Mouse (Mus musculus) intestine, postnatal 0 days (tissue): ENCODE data around the gene Acox2. TPM values are rescaled to one million over a fixed set of nuclear protein-coding genes. Genes with fewer than 3 reads are reported as not detected.

Experiments
- ATAC-seq: fragments of 200-750 bp; cut with Nextera tagmentation; 2 replicates; pipeline ENCODE4 v1.8.0; 2017; ENCODE audit warnings: mild to moderate bottlenecking, moderate TSS enrichment, moderate library complexity
- H3K27ac ChIP-seq: fragments of 300-500 bp; sonication (generic); 2 replicates; pipeline ENCODE4 v1.5.1; 2014; ENCODE audit warnings: mild to moderate bottlenecking, low read depth, low read length, moderate library complexity
- H3K27me3 ChIP-seq: fragments of 300-500 bp; sonication (generic); replicated peaks from 2 replicates; pipeline ENCODE4 v1.6.1; 2014; ENCODE audit warnings: low read length, mixed read lengths; ENCODE audit not compliant: control insufficient read depth, insufficient read depth
- H3K36me3 ChIP-seq: fragments of 300-500 bp; sonication (generic); 2 replicates; pipeline ENCODE4 v1.6.1; 2014; ENCODE audit warnings: mild to moderate bottlenecking, moderate library complexity; ENCODE audit not compliant: control insufficient read depth, insufficient read depth
- H3K4me1 ChIP-seq: fragments of 300-500 bp; sonication (generic); replicated peaks from 2 replicates; pipeline ENCODE4 v1.6.1; 2014; ENCODE audit warnings: antibody characterized with exemption, low read length, mixed read lengths; ENCODE audit not compliant: control insufficient read depth, insufficient read depth
- H3K4me2 ChIP-seq: fragments of 300-500 bp; sonication (generic); replicated peaks from 2 replicates; pipeline ENCODE4 v1.6.1; 2014; ENCODE audit warnings: low read depth, mild to moderate bottlenecking, moderate library complexity
- H3K4me3 ChIP-seq: fragments of 300-500 bp; sonication (generic); 2 replicates; pipeline ENCODE4 v1.5.1; 2014; ENCODE audit warnings: low read depth, low read length
- H3K9ac ChIP-seq: fragments of 300-500 bp; sonication (generic); 2 replicates; pipeline ENCODE4 v1.6.1; 2014; ENCODE audit warnings: mild to moderate bottlenecking, low read depth, low read length
- H3K9me3 ChIP-seq: fragments of 300-500 bp; sonication (generic); 2 replicates; pipeline ENCODE4 v1.6.1; 2016; ENCODE audit warnings: mixed run types; ENCODE audit not compliant: control insufficient read depth
- CTCF ChIP-seq: sonication (generic); IDR thresholded peaks from 2 replicates; pipeline ENCODE4 v1.5.1; 2016; ENCODE audit warnings: low read depth, mild to moderate bottlenecking, control low read depth, antibody characterized with exemption, moderate library complexity
- WGBS: fragments of 180-500 bp; shearing (Covaris S2); extraction: QIAGEN DNeasy Blood & Tissue Kit; methylation state at CpG from one replicate; pipeline ENCODE4 v1.1.7; 2014; 5-methylcytosine and 5-hydroxymethylcytosine counted together
- polyA plus RNA-seq: library from polyadenylated mRNA; unstranded; fragments of >200 nt; fragmentation: Nextera tagmentation; extraction: Ambion mirVana; gene quantifications from 2 replicates; pipeline ENCODE4 v1.2.1, GENCODE M21; 2015

Gene Acox2
- polyA plus RNA-seq, 1 experiment from 2014 or later: 9.3 TPM

DNA sequence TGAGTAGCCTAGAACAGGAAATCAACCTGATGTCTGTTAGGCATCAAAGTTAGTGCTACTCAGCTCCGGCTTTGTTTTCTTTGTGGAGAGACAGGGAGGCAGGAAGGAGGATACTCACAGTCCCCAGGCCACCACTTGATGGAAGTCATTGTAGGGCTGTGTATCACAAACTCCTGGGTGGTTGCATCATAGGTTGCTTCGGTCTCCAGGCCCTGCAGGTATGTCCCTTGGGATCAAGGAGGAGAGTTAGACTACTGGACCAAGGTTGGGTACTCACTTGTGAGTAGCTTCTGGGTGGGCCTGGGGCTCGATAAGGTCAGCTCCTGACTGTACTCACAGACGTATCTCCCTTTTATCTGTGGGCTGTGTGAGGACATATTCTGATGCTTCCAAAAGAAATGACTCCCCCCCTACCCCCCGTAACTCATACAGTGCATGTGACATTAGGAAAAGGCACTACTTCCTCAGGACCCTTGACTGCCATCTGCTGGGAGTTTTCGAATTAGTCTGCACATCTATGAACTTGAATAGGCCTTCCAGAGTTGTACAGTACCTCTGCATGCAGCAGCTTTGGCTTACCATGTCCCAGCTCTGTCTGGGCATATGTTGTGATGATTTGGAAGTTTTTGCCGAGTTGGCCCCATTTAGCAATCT, 4.0 kb downstream of the Acox2 start:
- ATAC-seq: no peak
- peaks cover 2% of the 10 kb centered on the region; the same call in 1 of the 2 replicates for H3K4me1 ChIP-seq

GRCm38 (mm10) chr14:8251330-8251885, 7.7 kb downstream of the Acox2 start:
- ATAC-seq: no peak
- H3K27ac ChIP-seq: no peak overlapping the region
- no peak overlapping the region for H3K4me2 ChIP-seq
- TF ChIP-seq CTCF: no peak
- H3K36me3 ChIP-seq: no peaks in the 10 kb centered on the region
- H3K9ac ChIP-seq: no peak overlapping the region
- WGBS: 92% methylated on average over 8 of the region's 8 CpGs
- H3K4me3 ChIP-seq: no peak overlapping the region
- H3K4me1 ChIP-seq: no peaks in the 10 kb centered on the region; the same call in 1 of the 2 replicates
- no peaks in the 10 kb centered on the region for H3K9me3 ChIP-seq
- H3K27me3 ChIP-seq: no peaks in the 10 kb centered on the region

More for the DNA sequence above, 4.0 kb downstream of the Acox2 start:
- no peak overlapping the region for H3K4me2 ChIP-seq
- H3K36me3 ChIP-seq: no peaks in the 10 kb centered on the region
- H3K4me3 ChIP-seq: no peak overlapping the region
- no peak overlapping the region for H3K9ac ChIP-seq
- 68% methylated on average over 7 of the region's 7 CpGs for WGBS
- H3K27me3 ChIP-seq: no peaks in the 10 kb centered on the region
- peak; percentile 81 for TF ChIP-seq CTCF
- H3K27ac ChIP-seq: no peak overlapping the region
- H3K9me3 ChIP-seq: no peaks in the 10 kb centered on the region

- H3K4me3 ChIP-seq: no peak overlapping the region
- H3K9ac ChIP-seq: no peak overlapping the region
- H3K27me3 ChIP-seq: no peaks in the 10 kb centered on the region
- no peak overlapping the region for H3K27ac ChIP-seq
- TF ChIP-seq CTCF: no peak
- H3K9me3 ChIP-seq: no peaks in the 10 kb centered on the region
- no peak overlapping the region for H3K4me2 ChIP-seq
- no peaks in the 10 kb centered on the region; the same call in 1 of the 2 replicates for H3K4me1 ChIP-seq
- ATAC-seq: peak; percentile 90
- no peaks in the 10 kb centered on the region for H3K36me3 ChIP-seq
- 47% methylated on average over 9 of the region's 9 CpGs for WGBS
Measured at GRCm38 (mm10) chr14:8250141-8250871, 8.8 kb downstream of the Acox2 start.

DNA sequence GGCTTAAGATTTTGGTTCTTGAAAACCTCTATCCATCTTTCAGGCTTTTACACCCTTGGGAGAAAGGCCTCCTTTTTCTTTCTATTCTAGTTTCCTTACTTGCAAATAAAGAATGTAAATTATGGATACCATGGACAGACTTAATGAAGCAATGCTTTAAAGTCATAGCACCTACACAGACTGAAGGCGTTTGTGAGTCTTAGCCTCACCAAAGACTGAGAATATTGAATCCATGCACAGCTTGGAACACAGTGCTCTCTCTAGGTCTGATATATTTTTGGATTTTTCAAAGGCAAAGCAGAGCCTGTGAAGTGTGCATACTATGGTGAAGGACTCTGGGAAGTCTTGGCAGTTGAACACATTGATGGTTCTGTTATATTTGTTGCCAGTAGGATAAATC, 9.9 kb downstream of the Acox2 start:
- Histone ChIP-seq H3K9me3 (no peaks in the 10 kb centered on the region), H3K4me3 (no peak overlapping the region), H3K9ac (no peak overlapping the region), H3K27ac (no peak overlapping the region), H3K36me3 (no peaks in the 10 kb centered on the region), H3K4me2 (no peak overlapping the region), H3K27me3 (no peaks in the 10 kb centered on the region), H3K4me1 (no peaks in the 10 kb centered on the region; the same call in 1 of the 2 replicates)
- TF ChIP-seq CTCF: no peak
- 90% methylated on average over 1 of the region's 1 CpGs for WGBS
- ATAC-seq: no peak

- no peak for TF ChIP-seq CTCF
- H3K4me1 ChIP-seq: peaks cover 2% of the 10 kb centered on the region
- H3K27me3 ChIP-seq: no peaks in the 10 kb centered on the region
- no peak overlapping the region for H3K4me2 ChIP-seq
- H3K9ac ChIP-seq: no peak overlapping the region
- no peaks in the 10 kb centered on the region for H3K36me3 ChIP-seq
- ATAC-seq: no peak
- no peak overlapping the region for H3K27ac ChIP-seq
- no peak overlapping the region for H3K4me3 ChIP-seq
- no peaks in the 10 kb centered on the region for H3K9me3 ChIP-seq
- 72% methylated on average over 8 of the region's 8 CpGs for WGBS
Measured at GRCm38 (mm10) chr14:8246878-8247277, 12.3 kb downstream of the Acox2 start.

GRCm38 (mm10) chr14:8244211-8244611, 14.9 kb downstream of the Acox2 start:
- no peak for TF ChIP-seq CTCF
- Histone ChIP-seq H3K9ac (no peak overlapping the region), H3K9me3 (no peaks in the 10 kb centered on the region), H3K27ac (0 out of 2 replicates have a peak overlapping the region, but pooled peaks have one; percentile 5), H3K36me3 (no peaks in the 10 kb centered on the region), H3K27me3 (no peaks in the 10 kb centered on the region), H3K4me2 (no peak overlapping the region), H3K4me3 (no peak overlapping the region), H3K4me1 (peaks cover 2% of the 10 kb centered on the region; the same call in 1 of the 2 replicates)
- peak; percentile 81 for ATAC-seq
- 29% methylated on average over 5 of the region's 5 CpGs for WGBS
